Mouse (Mus musculus): ENCODE data around the gene Dock8. TPM values are rescaled to one million over a fixed set of nuclear protein-coding genes. Genes with fewer than 3 reads are reported as not detected.

Gene Dock8
- total and polyA plus RNA-seq, 3 experiments, result 16.1 to 30.1 TPM; not detected in 1

GRCm38 (mm10) chr19:25203077-25203476, 203.7 kb downstream of the Dock8 start:
- Histone ChIP-seq H3K36me3 (ENCODE audit: control insufficient read depth in 1 of 2, insufficient read depth in 2 of 2, low read length in 2 of 2) (peaks cover 0 to under 1% of the 10 kb centered on the region in 2 experiments; a peak in 2 of 4 replicates), H3K9ac (ENCODE audit: control insufficient read depth, low read depth, low read length, poor library complexity, severe bottlenecking) (no peak overlapping the region)
- TF ChIP-seq TCF12 (IDR thresholded peaks at IDR 0.05; ENCODE audit: low read depth, low read length), result no peak
- TF ChIP-seq HCFC1 (IDR thresholded peaks at IDR 0.05; ENCODE audit: low read depth, low read length), result no peak
- TF ChIP-seq RCOR1 (IDR thresholded peaks at IDR 0.05; ENCODE audit: low read depth, low read length), result no peak
- no peak for TF ChIP-seq NELFE (IDR thresholded peaks at IDR 0.05; ENCODE audit: low read depth, low read length)

GRCm38 (mm10) chr19:25206969-25207368, 207.6 kb downstream of the Dock8 start:
- no peak for DNase-seq (ENCODE audit: low read depth, low spot score)
- Histone ChIP-seq H3K36me3 (ENCODE audit: control insufficient read depth in 1 of 2, insufficient read depth in 2 of 2, low read length in 2 of 2) (no peaks in the 10 kb centered on the region), H3K9me3 (replicated peaks; ENCODE audit: insufficient read depth, low read length) (no peaks in the 10 kb centered on the region), H3K4me1 (ENCODE audit: control insufficient read depth in 1 of 2, insufficient read depth in 2 of 2, low read length in 2 of 2) (no peaks in the 10 kb centered on the region), H3K27me3 (ENCODE audit: control insufficient read depth in 1 of 2, insufficient read depth in 2 of 2, low read length in 2 of 2) (no peaks in the 10 kb centered on the region), H3K27ac (ENCODE audit: control insufficient read depth, low read depth, low read length) (no peak overlapping the region), H3K4me3 (ENCODE audit: control insufficient read depth in 1 of 2, insufficient read depth in 1 of 2, low read depth in 2 of 2, low read length in 2 of 2) (no peak overlapping the region), H3K79me2 (ENCODE audit: control insufficient read depth, insufficient read depth, low read length, poor library complexity) (no peaks in the 10 kb centered on the region), H3K9ac (ENCODE audit: control insufficient read depth, low read depth, low read length, poor library complexity, severe bottlenecking) (no peak overlapping the region)
- TF ChIP-seq MYB (IDR thresholded peaks at IDR 0.05; ENCODE audit: low read depth, low read length) (no peak), ELF1 (IDR thresholded peaks at IDR 0.05; ENCODE audit: low read depth, low read length) (no peak), MEF2A (IDR thresholded peaks at IDR 0.05; ENCODE audit: extremely low read depth, insufficient replicate concordance, low read depth, low read length, poor library complexity, severe bottlenecking) (no peak), RCOR1 (IDR thresholded peaks at IDR 0.05; ENCODE audit: low read depth, low read length) (no peak), RAD21 (IDR thresholded peaks at IDR 0.05; ENCODE audit: low read depth, low read length) (no peak), GATA1 (IDR thresholded peaks at IDR 0.05; ENCODE audit: low read depth, low read length) (no peak), ETS1 (IDR thresholded peaks at IDR 0.05; ENCODE audit: low read depth, low read length) (no peak), CTCF (IDR thresholded peaks at IDR 0.05 in 2 of 3, conservative IDR thresholded peaks at IDR 0.05 in 1 of 3; ENCODE audit: control insufficient read depth in 1 of 3, insufficient read depth in 1 of 3, low read depth in 2 of 3, low read length in 3 of 3, poor library complexity in 1 of 3, severe bottlenecking in 1 of 3) (no peak)

More at GRCm38 (mm10) chr19:25203077-25203476, 203.7 kb downstream of the Dock8 start:
- Histone ChIP-seq H3K9me3 (replicated peaks; ENCODE audit: insufficient read depth, low read length) (no peaks in the 10 kb centered on the region), H3K4me3 (ENCODE audit: control insufficient read depth in 1 of 2, insufficient read depth in 1 of 2, low read depth in 2 of 2, low read length in 2 of 2) (no peak overlapping the region), H3K27ac (ENCODE audit: control insufficient read depth, low read depth, low read length) (no peak overlapping the region), H3K4me1 (ENCODE audit: control insufficient read depth in 1 of 2, insufficient read depth in 2 of 2, low read length in 2 of 2) (no peaks in the 10 kb centered on the region), H3K79me2 (ENCODE audit: control insufficient read depth, insufficient read depth, low read length, poor library complexity) (no peaks in the 10 kb centered on the region), H3K27me3 (ENCODE audit: control insufficient read depth in 1 of 2, insufficient read depth in 2 of 2, low read length in 2 of 2) (no peaks in the 10 kb centered on the region)
- no peak for DNase-seq (ENCODE audit: low read depth, low spot score)

GRCm38 (mm10) chr19:25207731-25208361, 208.5 kb downstream of the Dock8 start:
- Histone ChIP-seq H3K9ac (ENCODE audit: control insufficient read depth, low read depth, low read length, poor library complexity, severe bottlenecking) (no peak overlapping the region), H3K9me3 (replicated peaks; ENCODE audit: insufficient read depth, low read length) (no peaks in the 10 kb centered on the region), H3K4me3 (ENCODE audit: control insufficient read depth in 1 of 2, insufficient read depth in 1 of 2, low read depth in 2 of 2, low read length in 2 of 2) (no peak overlapping the region), H3K4me1 (ENCODE audit: control insufficient read depth in 1 of 2, insufficient read depth in 2 of 2, low read length in 2 of 2) (no peaks in the 10 kb centered on the region), H3K79me2 (ENCODE audit: control insufficient read depth, insufficient read depth, low read length, poor library complexity) (no peaks in the 10 kb centered on the region), H3K36me3 (ENCODE audit: control insufficient read depth in 1 of 2, insufficient read depth in 2 of 2, low read length in 2 of 2) (no peaks in the 10 kb centered on the region), H3K27me3 (ENCODE audit: control insufficient read depth in 1 of 2, insufficient read depth in 2 of 2, low read length in 2 of 2) (no peaks in the 10 kb centered on the region), H3K27ac (ENCODE audit: control insufficient read depth, low read depth, low read length) (no peak overlapping the region)
- DNase-seq (ENCODE audit: low read depth, low spot score), result no peak
- TF ChIP-seq NRF1 (IDR thresholded peaks at IDR 0.05; ENCODE audit: insufficient read depth, low read depth, low read length, poor library complexity, severe bottlenecking) (no peak), ELF1 (IDR thresholded peaks at IDR 0.05; ENCODE audit: low read depth, low read length) (no peak), ZNF384 (IDR thresholded peaks at IDR 0.05; ENCODE audit: low read depth, low read length) (no peak), MYB (IDR thresholded peaks at IDR 0.05; ENCODE audit: low read depth, low read length) (no peak), CHD2 (IDR thresholded peaks at IDR 0.05; ENCODE audit: low read length) (no peak), GABPA (IDR thresholded peaks at IDR 0.05; ENCODE audit: low read depth, low read length) (no peak), SIN3A (IDR thresholded peaks at IDR 0.05; ENCODE audit: low read length) (no peak), KAT2A (conservative IDR thresholded peaks at IDR 0.05; ENCODE audit: low read depth, low read length) (no peak), TBP (IDR thresholded peaks at IDR 0.05; ENCODE audit: low read depth, low read length) (no peak), MAZ (IDR thresholded peaks at IDR 0.05; ENCODE audit: low read depth, low read length) (no peak), TCF12 (IDR thresholded peaks at IDR 0.05; ENCODE audit: low read depth, low read length) (no peak), NELFE (IDR thresholded peaks at IDR 0.05; ENCODE audit: low read depth, low read length) (no peak)

Data from MEL (cell line).